In the genomic region with DNA sequence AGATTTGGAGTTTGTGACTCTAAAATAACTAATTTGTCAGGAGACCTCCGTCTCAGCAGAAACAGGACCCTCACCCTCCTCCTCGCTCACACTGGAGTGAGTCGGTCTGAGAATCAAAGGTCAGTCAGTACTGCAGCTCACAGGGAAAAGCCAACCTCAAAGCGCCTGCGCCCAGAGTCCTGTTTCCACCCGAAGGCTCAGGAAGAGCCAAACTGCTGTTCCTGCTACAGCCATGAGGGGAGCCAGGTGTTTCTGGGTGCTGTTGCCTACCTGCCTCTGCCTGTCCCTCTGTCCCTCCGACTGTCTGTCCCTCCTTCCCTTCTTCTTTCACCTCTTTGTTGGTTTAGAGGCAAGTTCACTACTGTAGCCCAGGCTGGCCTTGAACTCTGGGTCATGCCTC, we compare ENCODE assay signal across 10 mouse cellular contexts. TPM values are rescaled to one million over a fixed set of nuclear protein-coding genes. Genes with fewer than 3 reads are reported as not detected.
DNase-seq lines count a peak whose midpoint lies in the region; ATAC-seq lines count a peak whose summit lies in the region.
"Had no signal": no experiment of that assay in that cellular context is flagged by ENCODE, and none has a peak within 500 bp of the region (broad histone marks: within the 10 kb centered on the region; RNA-seq: fewer than 3 reads in every experiment).

No protein-coding gene starts in this region.

- no peaks in the 10 kb centered on the region for H3K27me3 ChIP-seq in intestine, embryonic 16.5 days (replicated peaks; ENCODE audit: control insufficient read depth, insufficient read depth, low read length)
- peaks cover 26% of the 10 kb centered on the region; the same call in 1 of the 2 replicates for H3K27me3 ChIP-seq in limb, embryonic 13.5 days

- H3K4me1 ChIP-seq in intestine, embryonic 16.5 days (ENCODE audit: control insufficient read depth, insufficient read depth, low read length) = peaks cover 18% of the 10 kb centered on the region
- peaks cover 10% of the 10 kb centered on the region for H3K4me1 ChIP-seq in limb, embryonic 13.5 days

- peak overlapping the region; percentile 19; the same call in 1 of the 2 replicates for H3K27ac ChIP-seq in intestine, embryonic 16.5 days (ENCODE audit: low read length)
- no peak overlapping the region for H3K27ac ChIP-seq in limb, embryonic 13.5 days
- H3K27ac ChIP-seq: hindbrain, embryonic 13.5 days had no signal

- DNase-seq in heart, postnatal 4 days = peak; percentile 5
- no peak for DNase-seq in heart, adult 11 months
- peak; percentile 76 for DNase-seq in R1 (ENCODE audit: low read depth, low spot score)
- no peak for DNase-seq in layer of hippocampus, adult 9-10 months (ENCODE audit: low spot score)
- DNase-seq in ovary, adult 18-20 months (ENCODE audit: low spot score) = no peak

- H3K36me3 ChIP-seq in intestine, embryonic 16.5 days (ENCODE audit: control insufficient read depth, insufficient read depth, low read length) = no peaks in the 10 kb centered on the region
- H3K36me3 ChIP-seq in limb, embryonic 13.5 days = no peaks in the 10 kb centered on the region
- H3K36me3 ChIP-seq: hindbrain, embryonic 13.5 days had no signal

- 28% methylated on average over 7 of the region's 7 CpGs for WGBS in intestine, embryonic 16.5 days
- 24% methylated on average over 7 of the region's 7 CpGs for WGBS in limb, embryonic 13.5 days

- H3K4me2 ChIP-seq in intestine, embryonic 16.5 days (ENCODE audit: low read depth, low read length) = peak overlapping the region; percentile 51; the same call in 1 of the 2 replicates
- peak overlapping the region; percentile 64 for H3K4me2 ChIP-seq in limb, embryonic 13.5 days (replicated peaks)

- H3K9ac ChIP-seq in intestine, embryonic 16.5 days (ENCODE audit: low read depth, low read length) = peak overlapping the region; percentile 54; the same call in 1 of the 2 replicates
- no peak overlapping the region for H3K9ac ChIP-seq in limb, embryonic 13.5 days

- H3K9me3 ChIP-seq in intestine, embryonic 16.5 days (ENCODE audit: control insufficient read depth, low read length) = no peaks in the 10 kb centered on the region
- H3K9me3 ChIP-seq in limb, embryonic 13.5 days = no peaks in the 10 kb centered on the region
- H3K9me3 ChIP-seq: hindbrain, embryonic 13.5 days had no signal

- peak overlapping the region; percentile 23; the same call in 1 of the 2 replicates for H3K4me3 ChIP-seq in intestine, embryonic 16.5 days (ENCODE audit: low read length)
- peak overlapping the region; percentile 34 for H3K4me3 ChIP-seq in limb, embryonic 13.5 days

- peak; percentile 42 for ATAC-seq in intestine, embryonic 16.5 days
- ATAC-seq in limb, embryonic 13.5 days (ENCODE audit: low FRiP score, low read depth) = no peak
- ATAC-seq in granulocyte monocyte progenitor cell, adult 5-6 weeks (replicated peaks; ENCODE audit: poor library complexity, severe bottlenecking) = no peak

RNA-seq across cellular contexts. Expression of gene 4930539E08Rik, which starts 5.0 kb away (rescaled TPM):
- under 1 TPM in 1 of 2 experiments, not detected in 1; 0.12 TPM for total RNA-seq in heart, postnatal 4 days (2021)
- 3.9 and 4.2 TPM in 2 replicates for polyA plus RNA-seq in intestine, embryonic 16.5 days (2015; fragmentation: Nextera tagmentation; extraction: Ambion mirVana)
- polyA plus RNA-seq in limb, embryonic 13.5 days (2015; fragmentation: Nextera tagmentation; extraction: Ambion mirVana) = 0.27 and 0.36 TPM in 2 replicates
- 1.8 and 2.6 TPM in 2 replicates for total RNA-seq in granulocyte monocyte progenitor cell, adult 5-6 weeks (2014; fragmentation: Nextera tagmentation)
- total RNA-seq in granulocyte monocyte progenitor cell, adult 5-6 weeks (2017) = 1.2 and 1.5 TPM in 2 replicates

RNA-seq across cellular contexts. Expression of gene Pxt1, which starts 33.5 kb away (rescaled TPM):
- total RNA-seq in heart, postnatal 4 days (2021) = not detected
- polyA plus RNA-seq in intestine, embryonic 16.5 days (2015; fragmentation: Nextera tagmentation; extraction: Ambion mirVana) = not detected in 2 replicates
- not detected in 2 replicates for polyA plus RNA-seq in limb, embryonic 13.5 days (2015; fragmentation: Nextera tagmentation; extraction: Ambion mirVana)
- total RNA-seq in granulocyte monocyte progenitor cell, adult 5-6 weeks (2014; fragmentation: Nextera tagmentation) = not detected in 2 replicates
- not detected in 2 replicates for total RNA-seq in granulocyte monocyte progenitor cell, adult 5-6 weeks (2017)
- total RNA-seq: neutrophil, adult 5-6 weeks had no signal
- polyA plus RNA-seq: hindbrain, embryonic 13.5 days had no signal

RNA-seq across cellular contexts. Expression of gene Kctd20, which starts 41.6 kb away (rescaled TPM):
- total RNA-seq in heart, postnatal 4 days (2021) = 10 to 100 TPM; 63.1 to 65.3 TPM
- 57.0 and 62.3 TPM in 2 replicates for polyA plus RNA-seq in intestine, embryonic 16.5 days (2015; fragmentation: Nextera tagmentation; extraction: Ambion mirVana)
- polyA plus RNA-seq in limb, embryonic 13.5 days (2015; fragmentation: Nextera tagmentation; extraction: Ambion mirVana) = 105 and 120 TPM in 2 replicates
- 99.8 and 132 TPM in 2 replicates for total RNA-seq in granulocyte monocyte progenitor cell, adult 5-6 weeks (2014; fragmentation: Nextera tagmentation)
- 146 and 162 TPM in 2 replicates for total RNA-seq in granulocyte monocyte progenitor cell, adult 5-6 weeks (2017)

RNA-seq across cellular contexts. Expression of gene Pnpla1, which starts 51.9 kb away (rescaled TPM):
- total RNA-seq in heart, postnatal 4 days (2021) = under 1 TPM in 1 of 2 experiments, not detected in 1; 0.07 TPM
- polyA plus RNA-seq in intestine, embryonic 16.5 days (2015; fragmentation: Nextera tagmentation; extraction: Ambion mirVana) = 1.7 and 1.9 TPM in 2 replicates
- polyA plus RNA-seq in limb, embryonic 13.5 days (2015; fragmentation: Nextera tagmentation; extraction: Ambion mirVana) = 0.38 and 0.53 TPM in 2 replicates
- total RNA-seq in granulocyte monocyte progenitor cell, adult 5-6 weeks (2014; fragmentation: Nextera tagmentation) = not detected in 2 replicates
- total RNA-seq in granulocyte monocyte progenitor cell, adult 5-6 weeks (2017) = under 0.01 and 0.13 TPM in 2 replicates
- total RNA-seq: neutrophil, adult 5-6 weeks had no signal
- polyA plus RNA-seq: hindbrain, embryonic 13.5 days had no signal

Comparison
In these comparisons a context has a peak if more than half of its experiments do, and no peak if none do; other contexts are left out.
1. DNase-seq: peak in heart, postnatal 4 days (single experiment) and R1 (single experiment); none in heart, adult 11 months (single experiment), layer of hippocampus, adult 9-10 months (single experiment) and ovary, adult 18-20 months (single experiment).